Mouse (Mus musculus) olfactory bulb, adult 2 months (tissue): ENCODE measurements around the gene Odf4.

ENCODE experiments used
- CTCF ChIP-seq: fragments of 200-500 bp; IDR thresholded peaks from 2 replicates; pipeline ENCODE4 v1.5.1; 2012; ENCODE audit warnings: low read depth, mild to moderate bottlenecking, low read length, moderate library complexity; ENCODE audit not compliant: insufficient read depth
- POLR2A ChIP-seq: fragments of 200-500 bp; IDR thresholded peaks from 2 replicates; pipeline ENCODE4 v1.6.1; 2012; ENCODE audit warnings: mild to moderate bottlenecking, low read depth, low read length, moderate library complexity; ENCODE audit not compliant: insufficient read depth

DNA sequence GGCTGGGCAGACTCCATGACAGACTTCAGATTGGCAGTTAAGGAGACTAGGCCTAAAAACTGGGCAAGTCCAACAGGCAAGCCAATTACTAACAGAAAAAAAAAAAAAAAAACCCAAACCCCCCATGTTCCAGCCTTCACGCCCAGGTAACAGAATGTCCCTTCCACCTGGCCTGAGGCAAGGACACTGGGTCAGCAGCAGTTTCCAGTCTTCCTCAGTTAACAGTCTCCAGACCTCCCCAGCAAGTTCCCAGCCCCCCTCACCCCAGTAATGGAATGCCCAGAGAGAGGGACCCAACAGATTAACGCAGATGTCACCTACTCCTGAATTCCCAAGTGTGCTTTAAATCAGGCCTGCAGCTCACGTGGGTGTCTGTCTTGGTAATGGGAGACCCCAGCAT, 3.7 kb downstream of the Odf4 start:
- TF ChIP-seq CTCF (no peak), POLR2A (no peak)
